Mouse (Mus musculus) spleen, adult 2 months (tissue): Measurements from ENCODE around the gene Dagla.

Experiments used
- CTCF ChIP-seq: fragments of 200-500 bp; IDR thresholded peaks from 2 replicates; pipeline ENCODE4 v1.5.1; 2011; ENCODE audit warnings: mild to moderate bottlenecking, inconsistent platforms; ENCODE audit not compliant: insufficient read depth, insufficient read length, insufficient replicate concordance; ENCODE audit errors: extremely low read depth
- POLR2A ChIP-seq: fragments of 200-500 bp; IDR thresholded peaks from 2 replicates; pipeline ENCODE4 v1.6.1; 2011; ENCODE audit warnings: low read depth, low read length, inconsistent platforms

DNA sequence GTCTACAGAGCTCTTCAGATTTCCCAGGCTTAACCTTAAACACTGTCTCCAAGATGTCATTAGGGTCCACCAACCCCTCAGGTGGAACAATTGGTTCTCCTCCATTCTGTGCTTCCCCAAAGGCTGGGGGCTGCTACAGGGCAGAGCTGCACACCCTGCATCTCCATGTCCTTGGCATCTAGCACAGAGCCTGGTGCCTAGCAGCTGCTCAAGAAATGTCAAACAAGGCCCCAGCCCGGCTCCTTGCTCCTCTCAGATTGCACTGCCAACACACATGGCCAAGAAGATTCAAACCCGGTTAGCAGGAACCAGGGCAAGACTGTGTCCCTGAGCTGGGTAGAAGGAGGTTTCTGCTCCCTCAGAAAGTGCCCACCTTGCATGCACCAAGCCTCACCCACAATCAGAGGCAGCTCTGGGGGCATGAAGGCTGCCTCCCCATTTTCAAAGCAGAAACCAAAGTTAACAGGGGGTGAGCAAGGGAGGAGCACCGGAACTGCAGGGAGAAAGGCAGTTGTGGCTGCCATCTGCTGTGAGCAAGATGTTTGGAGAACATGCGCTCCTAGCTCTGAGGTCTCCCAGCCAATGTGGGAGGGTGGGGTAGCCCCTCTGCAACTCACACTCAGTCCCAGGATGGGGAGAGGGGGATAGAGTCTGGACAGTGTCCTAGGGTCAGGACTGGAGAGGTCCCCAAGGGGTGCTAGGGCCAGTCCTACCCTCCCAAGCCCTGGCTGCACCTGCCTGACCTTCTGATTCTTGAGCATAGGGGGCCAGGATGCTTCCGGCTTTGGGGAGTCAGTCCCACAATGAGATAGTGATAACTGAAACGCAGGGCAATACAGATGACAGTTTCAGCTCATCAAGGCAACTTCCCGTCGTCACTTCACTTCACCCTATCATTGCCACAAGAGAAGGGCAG lies 16.3 kb downstream of the Dagla start:
- TF ChIP-seq CTCF, result no peak
- no peak for TF ChIP-seq POLR2A
